Mouse (Mus musculus): Measurements from ENCODE around the gene Chd2. TPM values are rescaled to one million over a fixed set of nuclear protein-coding genes. Genes with fewer than 3 reads are reported as not detected.

Gene Chd2
- total RNA-seq, 2 experiments from 2014 or later, result 40.7 to 48.4 TPM

DNA sequence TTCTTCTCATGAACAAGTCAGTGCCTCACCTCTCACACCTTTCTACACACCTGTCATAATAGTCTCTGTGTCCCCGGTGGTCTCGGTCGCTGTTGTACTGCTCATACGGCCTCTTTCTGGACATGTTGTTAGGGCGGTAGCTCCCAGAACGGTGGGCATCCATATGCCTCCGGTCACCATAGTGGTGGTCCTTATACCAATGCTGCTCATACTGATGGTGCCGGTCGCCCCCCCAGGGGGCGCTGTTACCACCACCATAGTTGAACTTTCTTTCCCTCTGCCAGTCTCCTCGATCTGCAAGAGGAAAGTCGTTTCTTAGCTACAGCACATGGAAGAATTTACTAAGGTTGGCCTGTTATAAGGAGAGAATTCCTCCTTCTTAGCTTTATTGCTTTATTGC, 105.9 kb downstream of the Chd2 start:
- DNase-seq, result no peak
- Histone ChIP-seq H3K4me3 (no peak overlapping the region), H3K27ac (peak overlapping the region; percentile 28; the same call in 1 of the 2 replicates)
- peak; percentile 72 for TF ChIP-seq CTCF (IDR thresholded peaks at IDR 0.05)
- intact Hi-C loops (cut with DNase I), result loop anchor here (2.0 to 5.0 kb wide), 2 partner anchors 37 to 193 kb away; no protein-coding TSS in a partner anchor

DNA sequence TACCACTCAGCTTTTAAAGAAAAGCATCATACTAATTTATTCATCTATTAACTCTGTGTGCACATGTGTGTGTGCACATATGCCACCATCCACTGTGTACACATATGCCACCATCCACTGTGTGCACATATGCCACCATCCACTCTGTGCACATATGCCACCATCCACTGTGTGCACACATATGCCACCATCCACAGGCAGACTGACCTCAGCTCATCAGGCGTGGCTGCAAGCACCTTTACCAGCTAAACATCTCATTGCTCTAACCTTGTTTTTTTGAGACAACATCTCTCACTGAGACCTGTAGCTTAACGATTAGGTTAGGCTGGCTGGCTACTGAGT, 107.3 kb downstream of the Chd2 start:
- no peak overlapping the region for H3K4me3 ChIP-seq
- no peak overlapping the region for H3K27ac ChIP-seq
- intact Hi-C loops (cut with DNase I), result no loop called here
- no peak for TF ChIP-seq CTCF (IDR thresholded peaks at IDR 0.05)
- DNase-seq, result no peak

DNA sequence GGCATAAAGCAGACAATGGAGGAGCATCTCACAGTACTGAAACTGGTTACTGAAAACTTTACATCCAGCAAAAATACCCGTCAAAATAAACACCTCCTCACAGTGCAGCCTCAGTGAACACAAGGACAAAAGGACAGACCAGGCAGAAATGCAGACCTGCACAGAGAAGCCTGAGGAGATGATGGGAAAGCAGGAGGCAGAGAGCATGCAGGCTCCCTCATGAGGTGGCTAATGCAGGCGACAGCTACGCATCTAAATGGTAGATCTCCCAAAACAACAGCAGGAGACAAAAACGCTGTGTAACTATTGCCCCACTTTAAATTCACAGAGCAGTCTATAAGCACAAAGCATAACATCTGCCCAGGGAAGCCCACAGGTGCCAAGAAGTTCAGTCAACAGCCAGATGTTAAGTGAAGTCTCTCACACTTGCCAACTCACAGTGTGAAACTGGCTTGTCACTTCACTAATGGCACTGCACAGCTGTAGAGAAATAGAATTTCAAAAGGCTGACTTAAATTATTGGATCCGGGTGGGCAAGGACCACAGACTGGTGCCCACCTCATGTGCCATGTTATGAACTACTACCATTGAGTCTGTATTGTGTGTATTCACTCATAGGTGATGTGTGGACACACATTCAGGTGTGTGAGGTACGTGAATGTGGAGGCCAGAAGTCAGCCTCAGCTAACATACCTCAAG, 107.8 kb downstream of the Chd2 start:
- H3K4me3 ChIP-seq, result no peak overlapping the region
- no peak overlapping the region for H3K27ac ChIP-seq
- DNase-seq, result no peak
- TF ChIP-seq CTCF (IDR thresholded peaks at IDR 0.05), result no peak
- intact Hi-C loops (cut with DNase I), result no loop called here

DNA sequence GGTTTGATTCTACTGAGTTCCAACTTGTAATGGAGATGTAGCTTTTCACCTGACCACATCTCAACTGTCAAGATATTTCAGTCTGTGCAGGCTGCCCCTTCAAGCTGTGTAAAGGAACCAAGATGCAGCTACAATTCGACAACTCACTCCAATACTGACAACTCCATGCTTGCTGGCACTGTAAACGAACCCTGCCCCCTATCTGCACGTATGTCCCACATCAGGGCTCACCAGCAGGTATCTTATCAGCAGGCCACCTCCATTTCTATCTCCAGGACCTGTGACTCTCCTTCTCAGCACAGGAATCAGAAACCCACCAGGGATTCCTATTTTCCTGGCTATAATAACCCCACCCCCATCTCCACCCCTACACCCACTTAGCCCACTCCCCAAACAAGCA, 113.1 kb downstream of the Chd2 start:
- no peak for DNase-seq
- TF ChIP-seq CTCF (IDR thresholded peaks at IDR 0.05), result no peak
- Histone ChIP-seq H3K4me3 (no peak overlapping the region), H3K27ac (no peak overlapping the region)
- intact Hi-C loops (cut with DNase I), result no loop called here

DNA sequence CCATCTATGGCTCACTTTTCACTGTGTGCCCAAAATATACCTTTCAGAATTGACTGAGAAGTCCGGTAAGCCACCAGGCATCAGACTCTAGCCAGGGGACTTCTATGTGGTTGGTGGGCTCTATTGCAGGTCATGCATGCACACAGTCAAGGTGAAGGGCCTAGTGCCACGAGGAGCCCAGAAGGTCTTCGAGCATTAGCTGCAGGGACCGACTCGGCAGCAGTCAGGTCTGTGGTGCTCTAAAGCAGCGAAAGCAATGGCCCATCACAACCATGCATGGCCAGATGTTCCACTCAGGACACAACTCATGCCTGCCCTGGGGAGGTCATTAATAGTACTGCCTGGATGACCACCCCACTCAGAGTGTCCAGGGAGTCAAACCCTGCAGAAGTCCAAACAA, 113.8 kb downstream of the Chd2 start:
- TF ChIP-seq CTCF (IDR thresholded peaks at IDR 0.05), result no peak
- no peak for DNase-seq
- Histone ChIP-seq H3K27ac (no peak overlapping the region), H3K4me3 (no peak overlapping the region)
- intact Hi-C loops (cut with DNase I), result no loop called here

DNA sequence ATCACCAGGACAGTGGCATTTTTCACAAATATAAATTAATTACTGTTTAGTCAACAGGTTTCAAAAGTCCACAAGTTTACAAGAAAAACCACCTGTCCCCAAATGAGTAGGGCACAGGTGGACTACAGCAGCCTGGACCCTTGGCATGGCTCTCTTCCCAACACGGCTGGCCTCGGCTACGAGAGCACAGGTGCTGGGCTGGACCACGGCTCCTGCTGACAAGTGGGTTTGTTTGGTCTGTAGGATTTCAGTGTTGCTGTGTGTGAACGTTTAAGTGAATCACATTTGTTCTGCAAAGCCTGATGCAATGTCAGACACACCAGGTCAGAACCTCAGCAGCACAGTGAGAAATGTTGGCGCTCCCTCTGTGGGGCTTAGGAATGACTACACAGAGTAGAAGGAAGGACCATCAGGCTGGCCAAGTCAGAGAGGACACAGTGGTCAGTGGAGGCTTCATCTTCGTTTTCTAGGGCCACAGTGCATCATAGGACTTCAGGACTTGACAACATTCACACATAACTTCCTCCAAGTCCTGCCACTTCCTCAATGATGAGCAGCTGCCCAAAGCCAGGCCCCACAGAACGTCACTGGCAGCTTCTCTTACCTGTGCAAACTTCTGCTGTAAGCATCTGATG, 114.8 kb downstream of the Chd2 start:
- intact Hi-C loops (cut with DNase I), result no loop called here
- peak overlapping the region; percentile 46 for H3K27ac ChIP-seq
- no peak for TF ChIP-seq CTCF (IDR thresholded peaks at IDR 0.05)
- no peak for DNase-seq
- H3K4me3 ChIP-seq, result no peak overlapping the region

DNA sequence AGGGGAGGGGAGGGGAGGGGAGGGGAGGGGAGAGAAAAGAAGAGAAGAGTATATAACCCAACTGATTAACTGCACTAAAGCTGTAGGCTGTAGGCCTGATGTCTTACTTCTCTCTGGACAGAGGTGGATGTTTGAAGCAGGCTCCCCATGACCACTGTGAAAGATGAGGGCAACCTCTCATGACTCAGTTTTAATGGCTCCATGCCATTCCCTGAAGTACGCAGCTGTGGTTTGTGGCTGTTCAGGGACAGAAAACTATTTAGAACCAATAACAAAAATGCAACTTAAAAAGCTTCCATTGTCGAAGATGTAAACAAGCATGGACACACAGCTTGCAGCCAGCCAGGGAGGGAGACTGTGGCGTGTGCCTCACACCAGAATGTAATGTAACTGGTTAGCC, 115.4 kb downstream of the Chd2 start:
- no peak for TF ChIP-seq CTCF (IDR thresholded peaks at IDR 0.05)
- intact Hi-C loops (cut with DNase I), result no loop called here
- Histone ChIP-seq H3K27ac (peak overlapping the region; percentile 46), H3K4me3 (no peak overlapping the region)
- DNase-seq, result no peak

DNA sequence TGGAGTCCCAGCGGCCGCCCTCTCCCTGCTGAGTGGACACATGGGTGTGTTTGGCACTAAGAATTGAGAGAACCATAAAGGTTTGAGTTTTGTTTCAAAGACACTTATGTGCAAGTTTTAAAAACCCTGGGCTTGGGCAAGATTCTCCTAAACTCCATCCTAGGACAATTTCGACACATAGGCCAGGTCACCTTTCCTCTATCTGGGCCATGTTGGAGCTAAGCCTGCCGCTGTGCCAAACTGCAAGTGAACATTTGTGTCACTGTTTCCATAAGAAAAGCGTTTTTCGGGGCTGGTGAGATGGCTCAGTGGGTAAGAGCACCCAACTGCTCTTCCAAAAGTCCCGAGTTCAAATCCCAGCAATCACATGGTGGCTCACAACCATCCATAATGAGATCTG, 116.2 kb downstream of the Chd2 start:
- no peak for TF ChIP-seq CTCF (IDR thresholded peaks at IDR 0.05)

DNA sequence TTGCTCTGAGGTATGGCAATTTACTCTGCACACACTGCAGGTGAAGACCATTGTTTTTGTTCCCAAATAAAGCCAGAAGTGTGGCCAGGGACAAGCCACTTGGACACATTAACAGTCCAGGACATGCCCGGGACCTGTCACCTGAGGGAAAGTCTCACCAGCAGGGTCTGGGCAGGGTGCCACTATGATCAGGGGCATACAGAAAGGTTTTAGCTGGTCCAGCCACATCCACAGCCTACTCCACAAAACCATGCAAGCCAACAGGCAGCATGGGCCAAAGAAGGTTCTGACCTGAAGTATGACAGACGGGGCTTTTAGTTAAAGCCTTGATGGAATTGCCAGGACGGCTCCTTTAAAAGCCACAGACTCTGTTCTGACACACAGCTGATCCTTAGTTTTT, 116.9 kb downstream of the Chd2 start:
- Histone ChIP-seq H3K4me3 (no peak overlapping the region), H3K27ac (peak overlapping the region; percentile 66)
- TF ChIP-seq CTCF (IDR thresholded peaks at IDR 0.05), result no peak
- intact Hi-C loops (cut with DNase I), result no loop called here
- peak; percentile 63 for DNase-seq

More for the DNA sequence above, 116.2 kb downstream of the Chd2 start:
- Histone ChIP-seq H3K4me3 (no peak overlapping the region), H3K27ac (peak overlapping the region; percentile 3; the same call in 1 of the 2 replicates)
- DNase-seq, result no peak
- intact Hi-C loops (cut with DNase I), result no loop called here

DNA sequence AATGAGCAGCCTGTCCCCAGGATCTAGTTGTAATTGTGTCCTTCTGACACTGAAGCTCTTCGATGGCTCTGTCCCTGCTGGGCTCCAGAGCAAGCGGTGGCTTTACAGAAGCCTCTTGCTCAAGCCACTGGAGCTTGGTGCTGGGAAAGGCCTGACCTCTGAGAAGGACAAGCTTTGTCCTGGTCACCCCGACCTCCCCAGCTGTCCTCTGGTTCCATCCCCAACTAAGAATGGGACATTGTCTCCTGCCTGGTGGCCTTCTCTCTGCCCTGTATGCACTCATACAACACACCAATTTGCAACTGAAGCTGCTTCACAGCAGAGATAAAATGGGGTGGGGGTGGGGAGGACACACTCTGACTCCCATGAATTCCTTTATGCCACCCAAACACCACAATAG, 117.4 kb downstream of the Chd2 start:
- Histone ChIP-seq H3K27ac (peak overlapping the region; percentile 66), H3K4me3 (no peak overlapping the region)
- no peak for DNase-seq
- TF ChIP-seq CTCF (IDR thresholded peaks at IDR 0.05), result no peak
- intact Hi-C loops (cut with DNase I), result no loop called here

DNA sequence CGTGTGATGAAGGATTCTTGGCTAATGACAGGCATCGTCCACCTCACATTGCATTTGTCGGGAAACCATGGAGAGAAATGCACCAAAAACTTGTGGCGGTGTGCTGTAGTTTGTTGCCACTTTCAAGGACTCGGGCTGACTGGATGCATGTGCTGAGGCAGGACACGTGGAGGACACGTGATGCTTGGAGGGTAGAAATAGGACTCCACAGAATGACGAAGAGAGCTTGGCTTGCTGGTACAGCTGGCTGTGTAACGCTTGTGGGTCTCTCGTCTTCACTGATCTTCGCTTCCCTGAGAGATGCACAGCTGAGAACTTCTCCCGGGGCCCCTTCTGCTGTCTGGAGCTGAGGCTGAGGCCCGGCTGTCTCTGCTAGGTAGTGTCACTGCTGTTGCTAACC, 118.4 kb downstream of the Chd2 start:
- peak; percentile 83 for DNase-seq
- Histone ChIP-seq H3K4me3 (no peak overlapping the region), H3K27ac (peak overlapping the region; percentile 66)
- TF ChIP-seq CTCF (IDR thresholded peaks at IDR 0.05), result no peak
- intact Hi-C loops (cut with DNase I), result loop anchor here (2.0 kb wide), 3 partner anchors 46 to 1022 kb away; no protein-coding TSS in a partner anchor

DNA sequence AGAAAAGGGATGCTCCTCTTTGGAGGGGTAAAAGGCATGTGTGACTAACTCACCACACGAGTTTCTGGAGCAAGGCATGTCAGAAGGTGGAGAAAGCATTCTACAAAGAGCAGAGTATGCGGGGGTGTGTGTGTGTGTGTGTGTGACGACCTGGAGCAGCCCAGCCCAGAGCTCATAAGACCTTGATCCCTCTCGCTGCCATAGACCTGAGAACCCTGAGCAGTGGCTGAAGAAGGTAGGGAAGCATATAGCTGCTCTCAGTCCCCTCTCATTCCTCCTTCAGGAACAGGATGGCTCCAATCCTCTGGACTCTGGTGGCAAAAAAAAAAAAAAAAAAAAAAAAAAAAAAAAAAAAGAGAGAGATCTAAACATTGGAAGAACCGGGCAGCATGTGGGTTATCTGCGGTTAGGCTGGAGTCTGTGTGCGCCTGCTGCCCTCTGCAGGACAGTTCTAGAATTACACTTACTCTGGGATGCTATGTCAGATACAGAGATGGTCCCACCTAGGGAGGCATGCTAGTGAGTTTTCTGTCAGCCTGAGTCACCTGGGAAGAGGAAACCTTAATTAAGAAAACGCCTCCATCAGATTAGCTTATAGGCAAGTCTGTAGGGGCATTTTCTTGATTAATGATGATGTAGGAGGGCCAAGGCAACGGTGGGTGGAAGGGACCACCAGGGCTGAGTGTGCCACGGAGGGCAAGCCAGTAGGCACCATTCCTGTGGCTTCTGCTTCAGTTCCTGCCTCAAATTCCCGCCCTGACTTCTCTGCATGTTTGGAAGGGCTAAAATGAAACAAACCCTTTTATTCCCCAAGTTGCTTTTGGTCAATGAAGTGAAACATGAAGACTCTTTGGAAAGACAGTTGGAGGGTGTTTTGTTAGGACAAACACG, 119.2 kb downstream of the Chd2 start:
- Histone ChIP-seq H3K4me3 (no peak overlapping the region), H3K27ac (peak overlapping the region; percentile 67)
- TF ChIP-seq CTCF (IDR thresholded peaks at IDR 0.05), result peak; percentile 88
- intact Hi-C loops (cut with DNase I), result loop anchor here (2.0 kb wide), 3 partner anchors 46 to 1022 kb away; no protein-coding TSS in a partner anchor
- DNase-seq, result peak; percentile 76

All from gastrocnemius, adult 2 months (tissue).